Mouse (Mus musculus): ENCODE measurements around the gene Tdpoz2.
"Not testable (repeated sequence)": the region's sequence is repeated elsewhere in the genome, so short reads cannot be mapped to it uniquely, and the experiment has no call there.

Gene Tdpoz2
- long read RNA-seq, experiment 1 = 0 reads
- long read RNA-seq, experiment 2 = 0 reads

GRCm38 (mm10) chr3:93652586-93652985 is at the start of gene Tdpoz2:
Gene Tdpoz2, minus strand, starts transcription at chr3:93652686.
- intact Hi-C loops (cut with DNase I) = no loop called here

- intact Hi-C loops (cut with DNase I) = not testable (repeated sequence)
These were observed 40.5 kb upstream of the Tdpoz2 start, which contains the start of gene Gm37596 for GRCm38 (mm10) chr3:93692970-93693369. Gene Gm37596, minus strand, starts transcription at chr3:93693070.

- intact Hi-C loops (cut with DNase I) = not testable (repeated sequence)
These were observed 23.7 kb upstream of the Tdpoz2 start, which contains the start of gene Tdpoz1 for GRCm38 (mm10) chr3:93676210-93676609. Gene Tdpoz1, minus strand, starts transcription at chr3:93676310.

- intact Hi-C loops (cut with DNase I) = not testable (repeated sequence)
These were observed 18.5 kb upstream of the Tdpoz2 start for GRCm38 (mm10) chr3:93670805-93671503.

- intact Hi-C loops (cut with DNase I) = no loop called here
These were observed 1.8 kb upstream of the Tdpoz2 start for GRCm38 (mm10) chr3:93654260-93654659.

- intact Hi-C loops (cut with DNase I) = not testable (repeated sequence)
These were observed 21.4 kb downstream of the Tdpoz2 start for GRCm38 (mm10) chr3:93630917-93631714.

- intact Hi-C loops (cut with DNase I) = not testable (repeated sequence)
These were observed 43.5 kb downstream of the Tdpoz2 start for GRCm38 (mm10) chr3:93608970-93609369.

GRCm38 (mm10) chr3:93601903-93602302 is 50.6 kb downstream of the Tdpoz2 start:
- intact Hi-C loops (cut with DNase I) = no loop called here

All from adrenal gland (tissue).